Mouse (Mus musculus): ENCODE results near the gene Sh2b3. TPM values are rescaled to one million over a fixed set of nuclear protein-coding genes. Genes with fewer than 3 reads are reported as not detected.

Sh2b3 gene
- polyA plus RNA-seq, 1 experiment from 2014 or later, result 7.9 TPM

DNA sequence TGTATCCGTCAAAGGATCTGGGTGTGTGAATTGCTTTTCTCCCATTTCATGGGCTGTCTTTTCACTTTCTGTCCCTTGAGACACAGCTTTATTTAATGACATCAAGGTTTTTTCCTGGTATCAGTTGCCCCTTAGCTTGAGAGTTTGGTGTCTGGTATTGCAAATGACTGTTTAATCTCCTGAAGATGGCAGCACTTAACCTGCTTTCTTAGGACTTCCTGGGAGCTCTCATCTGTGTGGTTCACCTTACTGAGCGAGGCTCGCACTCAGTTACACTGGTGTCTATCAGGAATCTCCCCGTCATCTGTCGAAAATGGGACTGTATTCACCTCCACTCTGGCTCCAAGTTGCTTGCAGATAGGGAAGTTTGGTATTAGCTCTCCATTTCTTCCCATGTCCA lies 46.4 kb downstream of the Sh2b3 start:
- H3K36me3 ChIP-seq (ENCODE audit: control insufficient read depth, insufficient read depth, low read length), result peaks cover 7% of the 10 kb centered on the region
- no peak overlapping the region for H3K4me2 ChIP-seq (replicated peaks; ENCODE audit: low read depth)
- H3K27me3 ChIP-seq (ENCODE audit: control insufficient read depth, insufficient read depth, low read length), result no peaks in the 10 kb centered on the region
- no peaks in the 10 kb centered on the region for H3K9me3 ChIP-seq (ENCODE audit: control insufficient read depth, low read length)
- no peak overlapping the region for H3K9ac ChIP-seq (ENCODE audit: low read length)
- TF ChIP-seq CTCF (IDR thresholded peaks at IDR 0.05; ENCODE audit: low read depth) (peak; percentile 43), EP300 (optimal IDR thresholded peaks at IDR 0.05) (no peak)
- DNase-seq (ENCODE audit: low spot score), result no peak
- H3K4me3 ChIP-seq (ENCODE audit: low read depth, low read length), result no peak overlapping the region
- no peak for ATAC-seq (ENCODE audit: low FRiP score, low TSS enrichment)
- H3K4me1 ChIP-seq (replicated peaks; ENCODE audit: control insufficient read depth, insufficient read depth), result no peaks in the 10 kb centered on the region
- 82% methylated on average over 5 of the region's 5 CpGs for WGBS
- H3K27ac ChIP-seq (replicated peaks), result no peak overlapping the region

GRCm38 (mm10) chr5:121783862-121784500 lies 53.5 kb downstream of the Sh2b3 start:
- DNase-seq (ENCODE audit: low spot score) (peak; percentile 23), ATAC-seq (ENCODE audit: low FRiP score, low TSS enrichment) (peak; percentile 64; the same call in 1 of the 2 replicates)
- no peak overlapping the region for H3K4me2 ChIP-seq (replicated peaks; ENCODE audit: low read depth)
- H3K4me1 ChIP-seq (replicated peaks; ENCODE audit: control insufficient read depth, insufficient read depth), result no peaks in the 10 kb centered on the region
- peak overlapping the region; percentile 18; the same call in 1 of the 2 replicates for H3K27ac ChIP-seq (replicated peaks)
- 33% methylated on average over 10 of the region's 10 CpGs for WGBS
- H3K4me3 ChIP-seq (ENCODE audit: low read depth, low read length), result no peak overlapping the region
- H3K27me3 ChIP-seq (ENCODE audit: control insufficient read depth, insufficient read depth, low read length), result no peaks in the 10 kb centered on the region
- no peak for TF ChIP-seq EP300 (optimal IDR thresholded peaks at IDR 0.05)
- TF ChIP-seq CTCF (IDR thresholded peaks at IDR 0.05; ENCODE audit: low read depth), result peak; percentile 58
- no peak overlapping the region for H3K9ac ChIP-seq (ENCODE audit: low read length)
- H3K36me3 ChIP-seq (ENCODE audit: control insufficient read depth, insufficient read depth, low read length), result peaks cover 11% of the 10 kb centered on the region
- no peaks in the 10 kb centered on the region for H3K9me3 ChIP-seq (ENCODE audit: control insufficient read depth, low read length)

- Histone ChIP-seq H3K27ac (replicated peaks) (0 out of 2 replicates have a peak overlapping the region, but pooled peaks have one; percentile 13), H3K4me2 (replicated peaks; ENCODE audit: low read depth) (no peak overlapping the region), H3K9me3 (ENCODE audit: control insufficient read depth, low read length) (no peaks in the 10 kb centered on the region), H3K27me3 (ENCODE audit: control insufficient read depth, insufficient read depth, low read length) (no peaks in the 10 kb centered on the region), H3K4me1 (replicated peaks; ENCODE audit: control insufficient read depth, insufficient read depth) (no peaks in the 10 kb centered on the region), H3K9ac (ENCODE audit: low read length) (no peak overlapping the region), H3K36me3 (ENCODE audit: control insufficient read depth, insufficient read depth, low read length) (peaks cover 17% of the 10 kb centered on the region), H3K4me3 (ENCODE audit: low read depth, low read length) (no peak overlapping the region)
- TF ChIP-seq CTCF (IDR thresholded peaks at IDR 0.05; ENCODE audit: low read depth), result peak; percentile 63
- TF ChIP-seq EP300 (optimal IDR thresholded peaks at IDR 0.05), result no peak
- DNase-seq (ENCODE audit: low spot score), result no peak
- ATAC-seq (ENCODE audit: low FRiP score, low TSS enrichment), result no peak
- WGBS, result 48% methylated on average over 4 of the region's 4 CpGs
Observed at GRCm38 (mm10) chr5:121782467-121782866, 55.0 kb downstream of the Sh2b3 start.

- no peak overlapping the region for H3K4me3 ChIP-seq (ENCODE audit: low read depth, low read length)
- peaks cover 9% of the 10 kb centered on the region for H3K36me3 ChIP-seq (ENCODE audit: control insufficient read depth, insufficient read depth, low read length)
- no peak overlapping the region for H3K9ac ChIP-seq (ENCODE audit: low read length)
- H3K9me3 ChIP-seq (ENCODE audit: control insufficient read depth, low read length), result no peaks in the 10 kb centered on the region
- H3K27me3 ChIP-seq (ENCODE audit: control insufficient read depth, insufficient read depth, low read length), result no peaks in the 10 kb centered on the region
- no peak for DNase-seq (ENCODE audit: low spot score)
- no peak for TF ChIP-seq CTCF (IDR thresholded peaks at IDR 0.05; ENCODE audit: low read depth)
- no peak for TF ChIP-seq EP300 (optimal IDR thresholded peaks at IDR 0.05)
- WGBS, result 82% methylated on average over 5 of the region's 5 CpGs
- ATAC-seq (ENCODE audit: low FRiP score, low TSS enrichment), result no peak
- no peaks in the 10 kb centered on the region for H3K4me1 ChIP-seq (replicated peaks; ENCODE audit: control insufficient read depth, insufficient read depth)
- no peak overlapping the region for H3K27ac ChIP-seq (replicated peaks)
- no peak overlapping the region for H3K4me2 ChIP-seq (replicated peaks; ENCODE audit: low read depth)
Observed at GRCm38 (mm10) chr5:121780180-121780579, 57.3 kb downstream of the Sh2b3 start.

DNA sequence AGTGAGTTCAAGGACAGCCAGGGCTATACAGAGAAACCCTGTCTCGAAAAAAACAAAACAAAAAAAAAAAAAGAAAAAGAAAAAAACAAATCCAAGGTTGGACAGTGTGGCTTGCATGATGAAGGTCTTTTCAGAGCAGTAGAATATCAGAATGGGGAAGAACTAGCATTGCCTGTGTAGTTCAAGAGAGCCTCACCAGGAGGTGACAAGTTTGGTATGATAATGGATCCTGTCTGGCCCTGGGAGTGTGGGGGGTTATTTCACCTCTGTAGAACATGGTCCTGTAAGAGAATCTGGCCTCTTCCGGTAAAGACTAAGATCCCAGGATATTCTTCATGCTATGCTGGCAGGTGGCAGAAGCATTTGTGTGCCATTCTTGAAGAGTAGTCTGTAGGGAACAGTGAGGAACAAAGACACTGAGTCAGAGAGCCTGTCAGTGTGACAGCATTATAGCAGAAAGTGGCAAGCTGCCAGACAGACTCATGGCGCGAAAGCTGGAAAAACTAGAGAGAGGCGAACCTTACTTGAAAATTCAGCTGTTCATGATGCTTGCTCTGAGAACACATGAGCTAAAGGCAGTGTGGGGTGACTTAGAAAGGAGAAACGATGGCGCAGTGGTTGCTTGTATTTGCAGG lies 58.8 kb downstream of the Sh2b3 start:
- no peak overlapping the region for H3K27ac ChIP-seq (replicated peaks)
- H3K4me3 ChIP-seq (ENCODE audit: low read depth, low read length), result no peak overlapping the region
- DNase-seq (ENCODE audit: low spot score) (no peak), ATAC-seq (ENCODE audit: low FRiP score, low TSS enrichment) (no peak)
- no peak overlapping the region for H3K4me2 ChIP-seq (replicated peaks; ENCODE audit: low read depth)
- H3K36me3 ChIP-seq (ENCODE audit: control insufficient read depth, insufficient read depth, low read length), result peaks cover 6% of the 10 kb centered on the region
- H3K27me3 ChIP-seq (ENCODE audit: control insufficient read depth, insufficient read depth, low read length), result no peaks in the 10 kb centered on the region
- no peaks in the 10 kb centered on the region for H3K9me3 ChIP-seq (ENCODE audit: control insufficient read depth, low read length)
- 59% methylated on average over 7 of the region's 7 CpGs for WGBS
- TF ChIP-seq EP300 (optimal IDR thresholded peaks at IDR 0.05), result no peak
- no peak for TF ChIP-seq CTCF (IDR thresholded peaks at IDR 0.05; ENCODE audit: low read depth)
- H3K9ac ChIP-seq (ENCODE audit: low read length), result no peak overlapping the region
- H3K4me1 ChIP-seq (replicated peaks; ENCODE audit: control insufficient read depth, insufficient read depth), result no peaks in the 10 kb centered on the region

DNA sequence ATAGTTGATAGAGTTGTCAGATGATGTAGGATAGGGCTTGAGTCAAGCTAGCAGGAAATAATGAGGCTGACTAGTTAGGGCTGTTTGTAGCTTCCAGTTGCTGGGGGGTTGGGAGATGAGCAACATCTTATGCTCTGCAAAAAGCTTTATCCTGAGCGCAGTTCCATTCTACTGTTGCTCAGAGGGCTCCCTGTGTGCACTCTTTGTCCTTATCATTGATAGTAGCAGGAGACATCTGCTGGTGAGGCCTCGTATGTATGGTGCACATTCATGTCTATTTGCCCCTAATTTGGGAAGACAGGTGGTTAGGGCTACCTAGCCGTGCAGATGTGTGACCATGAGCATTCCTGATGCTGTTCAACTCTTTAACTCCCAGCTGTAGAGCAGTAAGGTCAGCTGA lies 65.8 kb downstream of the Sh2b3 start:
- WGBS, result 91% methylated on average over 3 of the region's 3 CpGs
- Histone ChIP-seq H3K36me3 (ENCODE audit: control insufficient read depth, insufficient read depth, low read length) (peaks cover 3% of the 10 kb centered on the region; the same call in 1 of the 2 replicates), H3K9ac (ENCODE audit: low read length) (no peak overlapping the region), H3K27me3 (ENCODE audit: control insufficient read depth, insufficient read depth, low read length) (no peaks in the 10 kb centered on the region), H3K4me2 (replicated peaks; ENCODE audit: low read depth) (no peak overlapping the region), H3K4me1 (replicated peaks; ENCODE audit: control insufficient read depth, insufficient read depth) (no peaks in the 10 kb centered on the region), H3K9me3 (ENCODE audit: control insufficient read depth, low read length) (no peaks in the 10 kb centered on the region), H3K27ac (replicated peaks) (no peak overlapping the region), H3K4me3 (ENCODE audit: low read depth, low read length) (no peak overlapping the region)
- ATAC-seq (ENCODE audit: low FRiP score, low TSS enrichment), result no peak
- TF ChIP-seq EP300 (optimal IDR thresholded peaks at IDR 0.05) (no peak), CTCF (IDR thresholded peaks at IDR 0.05; ENCODE audit: low read depth) (no peak)
- DNase-seq (ENCODE audit: low spot score), result no peak
